Mouse (Mus musculus): ENCODE measurements at regions not wholly inside any gene's neighbourhood (a gene's known extent, or its start where the extent isn't known, plus 50 kb on each side); places are given as distances from the start of the nearest gene placed in this dataset.

- Histone ChIP-seq H3K4me3 (ENCODE audit: control insufficient read depth in 1 of 2, insufficient read depth in 1 of 2, low read depth in 2 of 2, low read length in 2 of 2) (no peak overlapping the region), H3K9ac (ENCODE audit: control insufficient read depth, low read depth, low read length, poor library complexity, severe bottlenecking) (no peak overlapping the region), H3K4me1 (ENCODE audit: control insufficient read depth in 1 of 2, insufficient read depth in 2 of 2, low read length in 2 of 2) (no peaks in the 10 kb centered on the region), H3K36me3 (ENCODE audit: control insufficient read depth in 1 of 2, insufficient read depth in 2 of 2, low read length in 2 of 2) (no peaks in the 10 kb centered on the region), H3K79me2 (ENCODE audit: control insufficient read depth, insufficient read depth, low read length, poor library complexity) (no peaks in the 10 kb centered on the region), H3K27me3 (ENCODE audit: control insufficient read depth in 1 of 2, insufficient read depth in 2 of 2, low read length in 2 of 2) (no peaks in the 10 kb centered on the region), H3K27ac (ENCODE audit: control insufficient read depth, low read depth, low read length) (no peak overlapping the region), H3K9me3 (replicated peaks; ENCODE audit: insufficient read depth, low read length) (no peaks in the 10 kb centered on the region)
- no peak for TF ChIP-seq POLR2A (IDR thresholded peaks at IDR 0.05; ENCODE audit: control insufficient read depth in 1 of 2, insufficient read depth in 1 of 2, low read depth in 1 of 2, low read length in 2 of 2, poor library complexity in 1 of 2)
- no peak for TF ChIP-seq MAX (IDR thresholded peaks at IDR 0.05; ENCODE audit: low read length)
- TF ChIP-seq SIN3A (IDR thresholded peaks at IDR 0.05; ENCODE audit: low read length): no peak
- TF ChIP-seq SMC3 (IDR thresholded peaks at IDR 0.05; ENCODE audit: low read depth, low read length): no peak
- TF ChIP-seq CHD1 (IDR thresholded peaks at IDR 0.05; ENCODE audit: low read depth, low read length): no peak
- TF ChIP-seq POLR2AphosphoS5 (IDR thresholded peaks at IDR 0.05; ENCODE audit: borderline replicate concordance, low read depth, low read length): no peak
- TF ChIP-seq MAZ (IDR thresholded peaks at IDR 0.05; ENCODE audit: low read depth, low read length): no peak
- TF ChIP-seq ZC3H11A (IDR thresholded peaks at IDR 0.05; ENCODE audit: low read depth, low read length): no peak
- TF ChIP-seq CTCF (IDR thresholded peaks at IDR 0.05 in 2 of 3, conservative IDR thresholded peaks at IDR 0.05 in 1 of 3; ENCODE audit: control insufficient read depth in 1 of 3, insufficient read depth in 1 of 3, low read depth in 2 of 3, low read length in 3 of 3, poor library complexity in 1 of 3, severe bottlenecking in 1 of 3): no peak
- TF ChIP-seq MYB (IDR thresholded peaks at IDR 0.05; ENCODE audit: low read depth, low read length): no peak
- TF ChIP-seq ZNF384 (IDR thresholded peaks at IDR 0.05; ENCODE audit: low read depth, low read length): no peak
- TF ChIP-seq JUND (IDR thresholded peaks at IDR 0.05; ENCODE audit: low read depth, low read length): no peak
- no peak for TF ChIP-seq EP300 (IDR thresholded peaks at IDR 0.05; ENCODE audit: low read depth in 1 of 2, low read length in 2 of 2)
- no peak for TF ChIP-seq POLR2AphosphoS2 (IDR thresholded peaks at IDR 0.05; ENCODE audit: low read length)
- TF ChIP-seq HCFC1 (IDR thresholded peaks at IDR 0.05; ENCODE audit: low read depth, low read length): no peak
- no peak for TF ChIP-seq NELFE (IDR thresholded peaks at IDR 0.05; ENCODE audit: low read depth, low read length)
- no peak for DNase-seq (ENCODE audit: low read depth, low spot score)
Observed at GRCm38 (mm10) chr4:95340926-95341325, 216.4 kb upstream of the Fggy start.

DNA sequence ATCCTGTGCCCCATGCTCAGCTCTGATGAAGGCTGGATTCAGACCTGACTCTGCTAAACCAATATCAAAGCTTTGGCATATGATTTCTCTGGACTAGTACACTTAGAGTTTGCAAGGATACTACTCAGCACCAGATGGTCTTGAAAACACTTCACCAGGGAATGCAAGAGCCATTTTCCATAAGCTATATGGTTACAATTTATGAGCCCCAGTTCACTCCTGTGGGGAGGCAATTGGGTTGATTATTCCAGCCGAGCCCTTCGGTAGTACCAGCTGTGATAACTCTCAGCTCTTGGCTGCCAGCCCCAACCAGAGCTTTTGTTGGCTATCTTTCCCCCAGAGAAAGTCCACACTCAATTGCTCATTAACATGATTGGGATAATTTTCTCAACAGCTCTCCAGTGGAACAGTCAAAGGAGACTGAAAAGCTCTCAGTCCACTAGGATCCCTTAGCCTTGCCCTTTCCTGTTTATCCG lies 210.5 kb upstream of the Fggy start:
- Histone ChIP-seq H3K79me2 (ENCODE audit: control insufficient read depth, insufficient read depth, low read length, poor library complexity) (no peaks in the 10 kb centered on the region), H3K27ac (ENCODE audit: control insufficient read depth, low read depth, low read length) (no peak overlapping the region), H3K4me1 (ENCODE audit: control insufficient read depth in 1 of 2, insufficient read depth in 2 of 2, low read length in 2 of 2) (no peaks in the 10 kb centered on the region), H3K27me3 (ENCODE audit: control insufficient read depth in 1 of 2, insufficient read depth in 2 of 2, low read length in 2 of 2) (no peaks in the 10 kb centered on the region), H3K9me3 (replicated peaks; ENCODE audit: insufficient read depth, low read length) (no peaks in the 10 kb centered on the region), H3K4me3 (ENCODE audit: control insufficient read depth in 1 of 2, insufficient read depth in 1 of 2, low read depth in 2 of 2, low read length in 2 of 2) (no peak overlapping the region), H3K36me3 (ENCODE audit: control insufficient read depth in 1 of 2, insufficient read depth in 2 of 2, low read length in 2 of 2) (no peaks in the 10 kb centered on the region), H3K9ac (ENCODE audit: control insufficient read depth, low read depth, low read length, poor library complexity, severe bottlenecking) (no peak overlapping the region)
- no peak for DNase-seq (ENCODE audit: low read depth, low spot score)
- TF ChIP-seq MAFK (IDR thresholded peaks at IDR 0.05; ENCODE audit: borderline replicate concordance, low read depth, low read length) (no peak), ZC3H11A (IDR thresholded peaks at IDR 0.05; ENCODE audit: low read depth, low read length) (no peak), UBTF (IDR thresholded peaks at IDR 0.05; ENCODE audit: borderline replicate concordance, insufficient read depth, low read depth, low read length) (no peak), ZKSCAN1 (IDR thresholded peaks at IDR 0.05; ENCODE audit: low read depth, low read length) (no peak), USF2 (IDR thresholded peaks at IDR 0.05; ENCODE audit: borderline replicate concordance in 1 of 2, insufficient read depth in 1 of 2, low read depth in 1 of 2, low read length in 2 of 2) (no peak), SIN3A (IDR thresholded peaks at IDR 0.05; ENCODE audit: low read length) (no peak), SMC3 (IDR thresholded peaks at IDR 0.05; ENCODE audit: low read depth, low read length) (no peak), POLR2AphosphoS2 (IDR thresholded peaks at IDR 0.05; ENCODE audit: low read length) (no peak), RCOR1 (IDR thresholded peaks at IDR 0.05; ENCODE audit: low read depth, low read length) (no peak), TBP (IDR thresholded peaks at IDR 0.05; ENCODE audit: low read depth, low read length) (no peak), E2F4 (IDR thresholded peaks at IDR 0.05; ENCODE audit: borderline replicate concordance, low read depth, low read length) (no peak)
